Mouse (Mus musculus) adrenal gland, adult 2 months (tissue): ENCODE data around the gene Cygb. TPM values are rescaled to one million over a fixed set of nuclear protein-coding genes. Genes with fewer than 3 reads are reported as not detected.
"Not testable (repeated sequence)": the region's sequence is repeated elsewhere in the genome, so short reads cannot be mapped to it uniquely, and the experiment has no call there.

ENCODE experiments used
- DNase-seq: peaks from one replicate; pipeline ENCODE4 v3.0.0; 2021
- polyA plus RNA-seq: library from polyadenylated mRNA; depleted of rRNA; stranded (reverse); fragments of >200 nt; gene quantifications from 2 replicates; pipeline ENCODE4 v1.2.3, GENCODE M21; 2012
- total RNA-seq, 2 experiments: library from RNA; stranded (reverse); gene quantifications; 2 replicates each; pipeline ENCODE4 v1.2.3; 2021

Cygb gene
- total and polyA plus RNA-seq, 3 experiments = 24.8 to 54.3 (median 46.8) TPM

GRCm38 (mm10) chr11:116636607-116637006 lies 17.5 kb downstream of the Cygb start:
- not testable (repeated sequence) for DNase-seq

GRCm38 (mm10) chr11:116632962-116633361 lies 21.2 kb downstream of the Cygb start:
- no peak for DNase-seq

- no peak for DNase-seq
Observed at GRCm38 (mm10) chr11:116630171-116630965, 23.7 kb downstream of the Cygb start.

- no peak for DNase-seq
Observed at GRCm38 (mm10) chr11:116629472-116629871, 24.6 kb downstream of the Cygb start.

GRCm38 (mm10) chr11:116628712-116629111 lies 25.4 kb downstream of the Cygb start:
- peak; percentile 89 for DNase-seq

- DNase-seq = no peak
Observed at GRCm38 (mm10) chr11:116627072-116628020, 26.8 kb downstream of the Cygb start.

- no peak for DNase-seq
Observed at GRCm38 (mm10) chr11:116626299-116627071, 27.6 kb downstream of the Cygb start, which contains the start of gene Rhbdf2. Rhbdf2 (minus strand) TSS chr11:116627019.

GRCm38 (mm10) chr11:116625081-116626000 lies 28.8 kb downstream of the Cygb start:
- no peak for DNase-seq

GRCm38 (mm10) chr11:116624131-116624832 lies 29.8 kb downstream of the Cygb start:
- peak; percentile 93 for DNase-seq

- DNase-seq = peak; percentile 48
Observed at GRCm38 (mm10) chr11:116623281-116624124, 30.6 kb downstream of the Cygb start.

- peak; percentile 97 for DNase-seq
Observed at GRCm38 (mm10) chr11:116621258-116621704, 32.8 kb downstream of the Cygb start.

- DNase-seq = peak; percentile 53
Observed at GRCm38 (mm10) chr11:116620559-116621253, 33.4 kb downstream of the Cygb start.

- DNase-seq = no peak
Observed at GRCm38 (mm10) chr11:116620073-116620472, 34.0 kb downstream of the Cygb start.

GRCm38 (mm10) chr11:116619561-116619960 lies 34.6 kb downstream of the Cygb start:
- no peak for DNase-seq

- no peak for DNase-seq
Observed at GRCm38 (mm10) chr11:116619156-116619555, 35.0 kb downstream of the Cygb start.

- DNase-seq = no peak
Observed at GRCm38 (mm10) chr11:116618666-116619065, 35.4 kb downstream of the Cygb start.

GRCm38 (mm10) chr11:116617641-116618040 lies 36.5 kb downstream of the Cygb start:
- DNase-seq = peak; percentile 57

GRCm38 (mm10) chr11:116616438-116617118 lies 37.5 kb downstream of the Cygb start:
- peak; percentile 50 for DNase-seq
